Mouse (Mus musculus): ENCODE measurements around the gene Inf2. TPM values are rescaled to one million over a fixed set of nuclear protein-coding genes. Genes with fewer than 3 reads are reported as not detected.

Inf2 gene
- total and polyA plus RNA-seq, 2 experiments from 2014 or later, result 1.1 to 10.8 TPM

- H3K4me3 ChIP-seq (ENCODE audit: low read depth, low read length), result no peak overlapping the region
- peak; percentile 50 for DNase-seq
- no peak overlapping the region for H3K9ac ChIP-seq
- no peaks in the 10 kb centered on the region for H3K36me3 ChIP-seq (ENCODE audit: insufficient read depth)
- ATAC-seq, result no peak
- H3K4me1 ChIP-seq (ENCODE audit: insufficient read depth), result peaks cover 12% of the 10 kb centered on the region; the same call in 1 of the 2 replicates
- H3K27ac ChIP-seq (ENCODE audit: low read depth, low read length), result no peak overlapping the region
- H3K4me2 ChIP-seq (ENCODE audit: low read depth), result no peak overlapping the region
- 21% methylated on average over 4 of the region's 4 CpGs for WGBS
- H3K27me3 ChIP-seq (ENCODE audit: insufficient read depth, low read length), result no peaks in the 10 kb centered on the region
- H3K9me3 ChIP-seq (ENCODE audit: low read length), result no peaks in the 10 kb centered on the region
- no peak for TF ChIP-seq CTCF (IDR thresholded peaks at IDR 0.05; ENCODE audit: low read depth)
These were observed 6.4 kb downstream of the Inf2 start for GRCm38 (mm10) chr12:112594989-112595388.

- no peak for ATAC-seq
- H3K4me1 ChIP-seq (ENCODE audit: insufficient read depth), result peaks cover 12% of the 10 kb centered on the region; the same call in 1 of the 2 replicates
- no peak for TF ChIP-seq CTCF (IDR thresholded peaks at IDR 0.05; ENCODE audit: low read depth)
- H3K36me3 ChIP-seq (ENCODE audit: insufficient read depth), result no peaks in the 10 kb centered on the region
- no peak overlapping the region for H3K4me3 ChIP-seq (ENCODE audit: low read depth, low read length)
- no peaks in the 10 kb centered on the region for H3K27me3 ChIP-seq (ENCODE audit: insufficient read depth, low read length)
- no peak for DNase-seq
- H3K9ac ChIP-seq, result no peak overlapping the region
- H3K9me3 ChIP-seq (ENCODE audit: low read length), result no peaks in the 10 kb centered on the region
- H3K27ac ChIP-seq (ENCODE audit: low read depth, low read length), result no peak overlapping the region
- no peak overlapping the region for H3K4me2 ChIP-seq (ENCODE audit: low read depth)
- WGBS, result 77% methylated on average over 4 of the region's 4 CpGs
These were observed 7.0 kb downstream of the Inf2 start for GRCm38 (mm10) chr12:112595626-112596025.

- Histone ChIP-seq H3K27ac (ENCODE audit: low read depth, low read length) (no peak overlapping the region), H3K9me3 (ENCODE audit: low read length) (no peaks in the 10 kb centered on the region), H3K4me1 (ENCODE audit: insufficient read depth) (peaks cover 10% of the 10 kb centered on the region; the same call in 1 of the 2 replicates), H3K9ac (no peak overlapping the region), H3K4me3 (ENCODE audit: low read depth, low read length) (no peak overlapping the region), H3K36me3 (ENCODE audit: insufficient read depth) (0 out of 2 replicates have a peak, but pooled peaks cover 3% of the 10 kb centered on the region), H3K27me3 (ENCODE audit: insufficient read depth, low read length) (no peaks in the 10 kb centered on the region), H3K4me2 (ENCODE audit: low read depth) (no peak overlapping the region)
- DNase-seq (no peak), ATAC-seq (no peak)
- WGBS, result 76% methylated on average over 9 of the region's 9 CpGs
- TF ChIP-seq CTCF (IDR thresholded peaks at IDR 0.05; ENCODE audit: low read depth), result no peak
These were observed 7.9 kb downstream of the Inf2 start for GRCm38 (mm10) chr12:112596454-112596853.

- Histone ChIP-seq H3K9ac (no peak overlapping the region), H3K27ac (ENCODE audit: low read depth, low read length) (no peak overlapping the region), H3K9me3 (ENCODE audit: low read length) (no peaks in the 10 kb centered on the region), H3K4me3 (ENCODE audit: low read depth, low read length) (no peak overlapping the region), H3K4me1 (ENCODE audit: insufficient read depth) (peaks cover 10% of the 10 kb centered on the region; the same call in 1 of the 2 replicates), H3K4me2 (ENCODE audit: low read depth) (no peak overlapping the region), H3K27me3 (ENCODE audit: insufficient read depth, low read length) (no peaks in the 10 kb centered on the region), H3K36me3 (ENCODE audit: insufficient read depth) (0 out of 2 replicates have a peak, but pooled peaks cover 5% of the 10 kb centered on the region)
- DNase-seq, result no peak
- WGBS, result 56% methylated on average over 14 of the region's 14 CpGs
- no peak for ATAC-seq
- TF ChIP-seq CTCF (IDR thresholded peaks at IDR 0.05; ENCODE audit: low read depth), result no peak
These were observed 8.4 kb downstream of the Inf2 start for GRCm38 (mm10) chr12:112596891-112597500.

GRCm38 (mm10) chr12:112597618-112598017 lies 9.0 kb downstream of the Inf2 start:
- 73% methylated on average over 8 of the region's 8 CpGs for WGBS
- DNase-seq (no peak), ATAC-seq (peak; percentile 32; the same call in 1 of the 2 replicates)
- TF ChIP-seq CTCF (IDR thresholded peaks at IDR 0.05; ENCODE audit: low read depth), result no peak
- H3K27me3 ChIP-seq (ENCODE audit: insufficient read depth, low read length), result no peaks in the 10 kb centered on the region
- no peak overlapping the region for H3K4me3 ChIP-seq (ENCODE audit: low read depth, low read length)
- no peak overlapping the region; the same call in 1 of the 2 replicates for H3K9ac ChIP-seq
- no peaks in the 10 kb centered on the region for H3K9me3 ChIP-seq (ENCODE audit: low read length)
- no peak overlapping the region for H3K4me2 ChIP-seq (ENCODE audit: low read depth)
- H3K4me1 ChIP-seq (ENCODE audit: insufficient read depth), result peaks cover 10% of the 10 kb centered on the region; the same call in 1 of the 2 replicates
- H3K36me3 ChIP-seq (ENCODE audit: insufficient read depth), result 0 out of 2 replicates have a peak, but pooled peaks cover 5% of the 10 kb centered on the region
- H3K27ac ChIP-seq (ENCODE audit: low read depth, low read length), result no peak overlapping the region

GRCm38 (mm10) chr12:112599198-112599597 lies 10.6 kb downstream of the Inf2 start:
- TF ChIP-seq CTCF (IDR thresholded peaks at IDR 0.05; ENCODE audit: low read depth), result no peak
- Histone ChIP-seq H3K4me2 (ENCODE audit: low read depth) (no peak overlapping the region), H3K36me3 (ENCODE audit: insufficient read depth) (0 out of 2 replicates have a peak, but pooled peaks cover 5% of the 10 kb centered on the region), H3K9ac (no peak overlapping the region), H3K27ac (ENCODE audit: low read depth, low read length) (no peak overlapping the region), H3K27me3 (ENCODE audit: insufficient read depth, low read length) (no peaks in the 10 kb centered on the region), H3K4me1 (ENCODE audit: insufficient read depth) (peaks cover 10% of the 10 kb centered on the region; the same call in 1 of the 2 replicates), H3K9me3 (ENCODE audit: low read length) (no peaks in the 10 kb centered on the region), H3K4me3 (ENCODE audit: low read depth, low read length) (no peak overlapping the region)
- ATAC-seq (no peak), DNase-seq (no peak)
- 47% methylated on average over 4 of the region's 4 CpGs for WGBS

GRCm38 (mm10) chr12:112599942-112600611 lies 11.5 kb downstream of the Inf2 start:
- DNase-seq, result no peak
- Histone ChIP-seq H3K4me3 (ENCODE audit: low read depth, low read length) (no peak overlapping the region), H3K4me2 (ENCODE audit: low read depth) (no peak overlapping the region), H3K36me3 (ENCODE audit: insufficient read depth) (0 out of 2 replicates have a peak, but pooled peaks cover 5% of the 10 kb centered on the region), H3K27ac (ENCODE audit: low read depth, low read length) (no peak overlapping the region), H3K9ac (no peak overlapping the region), H3K9me3 (ENCODE audit: low read length) (no peaks in the 10 kb centered on the region), H3K27me3 (ENCODE audit: insufficient read depth, low read length) (no peaks in the 10 kb centered on the region), H3K4me1 (ENCODE audit: insufficient read depth) (peaks cover 2% of the 10 kb centered on the region; the same call in 1 of the 2 replicates)
- no peak for ATAC-seq
- WGBS, result 84% methylated on average over 30 of the region's 30 CpGs
- TF ChIP-seq CTCF (IDR thresholded peaks at IDR 0.05; ENCODE audit: low read depth), result no peak
